Mouse (Mus musculus): ENCODE data around the gene Vps37c.

DNA sequence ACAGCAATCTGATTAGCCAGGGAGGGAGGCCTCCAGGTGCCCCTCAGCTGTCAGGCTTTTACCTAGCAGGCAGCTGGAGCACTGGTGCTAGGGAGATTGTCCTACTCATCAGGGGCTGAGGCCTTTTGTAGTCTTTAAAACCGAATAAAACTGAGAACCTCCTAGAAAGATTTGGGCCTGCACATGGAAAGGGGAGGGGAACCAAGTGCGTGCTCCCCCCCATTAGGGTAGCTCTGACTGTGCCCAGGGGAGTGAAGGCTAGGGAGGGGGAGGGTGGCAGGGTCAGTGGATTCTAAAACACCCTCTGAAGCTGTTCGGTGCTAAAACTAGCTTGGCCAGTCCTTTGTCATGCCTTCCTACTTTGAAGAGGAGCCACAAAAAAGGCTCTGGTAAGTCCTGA, 32.0 kb downstream of the Vps37c start:
- TF ChIP-seq CTCF (IDR thresholded peaks at IDR 0.05; ENCODE audit: low read depth) (no peak), EP300 (IDR thresholded peaks at IDR 0.05; ENCODE audit: low read depth) (no peak)

Measured in heart, postnatal 0 days (tissue).